Mouse (Mus musculus) brain, embryonic 14.5 days (tissue): Measurements from ENCODE around the gene Rab25.

ENCODE experiments used
- CTCF ChIP-seq: fragments of 200-500 bp; IDR thresholded peaks from 2 replicates; pipeline ENCODE4 v1.5.1; 2012; ENCODE audit warnings: inconsistent platforms, mild to moderate bottlenecking, moderate library complexity, borderline replicate concordance; ENCODE audit not compliant: insufficient read depth, insufficient read length; ENCODE audit errors: extremely low read depth
- POLR2A ChIP-seq: fragments of 200-500 bp; IDR thresholded peaks from 2 replicates; pipeline ENCODE4 v1.6.1; 2012; ENCODE audit warnings: mild to moderate bottlenecking, inconsistent platforms, borderline replicate concordance; ENCODE audit not compliant: poor library complexity, insufficient read depth, insufficient read length, severe bottlenecking; ENCODE audit errors: extremely low read depth

GRCm38 (mm10) chr3:88512896-88513545 lies 35.1 kb downstream of the Rab25 start:
- TF ChIP-seq POLR2A = no peak
- TF ChIP-seq CTCF = no peak
